Mouse (Mus musculus): ENCODE measurements around the gene Pdlim7.

The Pdlim7 gene

DNA sequence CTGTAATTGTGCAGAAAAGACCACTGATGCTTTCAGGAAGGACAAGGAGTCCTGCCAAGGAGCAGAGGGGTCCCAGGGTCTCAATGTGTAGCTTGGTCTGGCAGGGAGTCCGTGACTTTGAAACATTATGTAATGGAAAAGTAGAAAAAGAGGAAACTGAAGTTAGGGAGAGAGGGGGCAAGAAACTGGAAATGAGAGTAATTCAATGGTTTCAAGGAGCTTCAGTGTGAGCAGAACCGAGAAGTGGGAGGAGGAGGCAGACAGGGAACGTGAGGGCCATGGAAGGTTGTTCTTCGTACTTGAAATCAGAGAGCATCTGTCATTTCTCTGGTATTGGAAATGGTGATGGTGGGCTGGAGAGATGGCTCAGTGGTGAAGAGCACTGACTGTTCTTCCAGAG, 6.1 kb upstream of the Pdlim7 start:
- in situ Hi-C loops (cut with MboI, MseI): no loop called here

DNA sequence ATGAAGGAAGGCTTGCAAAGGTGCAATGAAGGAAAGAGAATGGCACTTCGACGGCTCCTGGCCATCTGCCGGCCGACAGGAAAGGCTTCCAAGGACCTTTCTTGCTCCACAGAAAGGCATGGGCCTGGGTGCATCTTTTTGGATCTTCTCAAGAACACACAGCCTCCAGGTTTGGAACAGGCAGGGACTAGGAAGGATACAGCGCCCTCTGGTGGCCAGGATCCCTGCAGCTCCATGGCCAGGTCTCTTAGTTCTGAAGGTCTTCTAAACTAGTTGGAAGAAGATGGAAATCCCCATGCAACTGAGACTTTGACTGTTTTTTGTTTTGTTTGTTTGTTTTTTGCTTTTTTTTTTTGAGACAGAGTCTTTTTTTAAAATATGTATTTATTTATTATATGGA, 3.5 kb upstream of the Pdlim7 start:
- in situ Hi-C loops (cut with MboI, MseI): no loop called here

DNA sequence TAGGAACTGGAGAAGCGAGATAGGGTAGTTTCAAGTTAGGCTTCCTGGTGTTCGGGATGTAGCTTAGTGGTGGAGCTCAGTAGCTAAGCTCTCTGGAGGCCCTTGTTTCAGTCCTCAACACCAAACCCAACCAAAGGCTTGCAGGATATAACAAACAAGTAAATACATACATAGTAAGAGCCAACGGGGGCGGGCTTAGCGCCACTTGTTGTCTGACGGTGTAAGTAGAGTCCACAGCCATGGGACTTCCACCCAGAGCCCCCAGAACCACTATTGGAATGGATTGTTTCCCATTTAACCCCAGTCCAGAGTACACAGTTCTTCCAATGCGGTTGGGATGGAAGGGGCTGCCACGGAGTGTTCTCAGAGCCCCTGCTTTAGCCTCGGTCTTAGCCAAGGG, 352 bp upstream of the Pdlim7 start:
- in situ Hi-C loops (cut with MboI, MseI): loop anchor here (5.0 kb wide), 2 partner anchors 37 to 107 kb away; no protein-coding TSS in a partner anchor

DNA sequence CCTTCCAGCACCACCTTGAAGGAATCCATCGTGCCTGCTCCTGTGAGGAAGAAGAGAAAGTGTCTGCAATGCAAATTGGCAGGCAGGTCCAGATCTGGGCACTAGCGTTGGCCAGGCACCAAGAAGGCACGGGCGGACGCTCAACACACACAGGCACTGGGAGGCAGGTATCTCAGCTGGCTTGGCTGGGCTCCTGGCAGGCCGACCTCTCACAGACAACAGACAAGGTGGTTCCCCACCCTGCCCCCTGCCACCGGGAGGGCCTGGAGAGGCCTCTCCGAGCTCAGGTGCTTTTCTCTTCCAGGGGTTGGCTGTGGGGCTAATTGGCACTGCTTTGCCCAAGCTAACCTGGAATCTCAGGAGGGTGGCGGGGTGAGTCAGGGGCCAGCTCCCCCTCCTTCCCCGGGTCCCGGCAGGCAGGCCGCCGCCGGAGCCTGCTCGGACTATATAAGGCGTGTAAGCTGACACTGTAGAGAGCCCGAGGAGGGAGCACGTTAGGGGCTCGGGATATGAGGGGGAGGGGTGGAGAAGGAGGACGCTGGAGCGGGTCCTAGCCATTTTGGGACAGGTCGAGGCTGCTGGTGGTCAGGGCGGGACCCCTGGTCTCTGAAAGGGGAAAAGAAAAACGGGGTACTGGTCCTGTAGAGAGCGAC, 971 bp downstream of the Pdlim7 start:
- in situ Hi-C loops (cut with MboI, MseI): loop anchor here (5.0 kb wide), 2 partner anchors 35 to 105 kb away; no protein-coding TSS in a partner anchor

DNA sequence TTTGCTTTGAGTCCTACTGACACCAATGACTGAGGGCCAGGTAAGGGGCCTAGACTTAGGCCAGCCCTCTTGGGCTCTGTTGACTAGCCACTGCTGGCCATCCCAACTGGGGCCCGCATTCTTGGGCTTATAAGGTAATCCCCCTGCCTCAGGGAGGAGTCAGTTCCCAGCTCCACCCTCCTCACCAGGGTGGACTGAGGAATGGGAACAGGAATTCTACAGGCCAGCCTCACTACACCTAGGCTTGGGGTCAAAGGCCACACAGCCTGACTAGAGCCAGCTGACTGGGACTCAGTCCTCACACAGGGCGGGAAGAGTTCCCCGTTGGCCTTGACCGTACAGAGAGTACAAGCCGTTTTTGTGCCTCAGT, 2.0 kb downstream of the Pdlim7 start:
- in situ Hi-C loops (cut with MboI, MseI): loop anchor here (5.0 kb wide), 2 partner anchors 34 to 104 kb away; no protein-coding TSS in a partner anchor

DNA sequence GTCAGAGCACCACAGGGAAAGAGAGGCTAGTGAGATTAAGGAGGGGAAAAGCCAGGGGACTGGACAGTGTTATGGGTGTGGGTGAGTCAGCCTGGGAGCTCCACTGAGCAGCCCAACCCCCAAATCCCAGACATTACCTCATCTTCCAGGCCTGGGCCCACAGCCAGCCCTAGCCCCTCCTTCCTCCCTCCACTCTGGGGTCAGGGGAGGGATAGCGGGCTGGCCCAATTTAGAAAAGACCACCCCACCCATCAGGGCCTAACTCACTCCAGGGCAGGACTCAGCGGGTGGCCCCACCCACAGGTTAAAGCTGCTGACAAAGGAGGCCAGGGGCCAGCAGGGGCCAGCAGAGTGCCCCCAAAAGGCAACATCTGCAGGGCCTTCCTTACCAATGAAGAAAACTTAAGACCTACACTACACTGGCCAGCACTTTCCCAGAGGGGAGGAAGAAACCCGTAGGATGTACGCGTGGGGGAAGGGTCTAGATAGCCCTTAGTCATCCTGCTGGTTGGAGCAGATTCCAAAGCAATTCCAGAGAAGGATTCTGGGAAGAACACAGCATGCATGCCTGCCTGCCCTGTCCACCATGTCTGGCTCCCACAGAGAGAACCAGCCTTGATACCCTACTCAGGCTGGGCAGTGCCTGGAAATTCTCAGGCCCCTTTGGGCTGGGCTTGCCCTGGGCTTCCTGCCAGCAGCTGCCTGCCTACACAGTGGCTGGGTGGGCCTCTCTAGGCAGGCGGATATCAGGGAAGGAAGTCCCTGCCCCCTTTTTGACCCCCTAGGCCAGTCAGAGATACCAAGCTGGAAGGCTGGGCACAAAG, 2.6 kb downstream of the Pdlim7 start:
- in situ Hi-C loops (cut with MboI, MseI): loop anchor here (5.0 kb wide), 2 partner anchors 34 to 104 kb away; no protein-coding TSS in a partner anchor

DNA sequence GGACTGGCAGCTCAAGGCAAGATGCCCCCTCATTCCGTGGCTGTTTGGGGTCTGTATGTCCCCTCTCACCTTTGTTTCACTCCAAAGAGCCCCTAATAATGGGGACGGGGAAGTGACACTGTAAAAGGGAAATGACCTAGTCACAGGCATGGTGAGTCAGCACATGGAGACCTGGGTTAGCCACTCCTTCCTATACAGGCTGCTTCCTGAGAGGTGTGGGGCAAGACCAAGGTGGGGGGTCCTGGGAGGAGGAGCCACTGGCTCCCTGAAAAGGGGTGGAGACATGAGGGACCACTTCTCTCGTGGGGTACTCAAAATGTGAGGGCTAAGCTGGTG, 3.2 kb downstream of the Pdlim7 start:
- in situ Hi-C loops (cut with MboI, MseI): loop anchor here (5.0 kb wide), 2 partner anchors 33 to 103 kb away; no protein-coding TSS in a partner anchor

DNA sequence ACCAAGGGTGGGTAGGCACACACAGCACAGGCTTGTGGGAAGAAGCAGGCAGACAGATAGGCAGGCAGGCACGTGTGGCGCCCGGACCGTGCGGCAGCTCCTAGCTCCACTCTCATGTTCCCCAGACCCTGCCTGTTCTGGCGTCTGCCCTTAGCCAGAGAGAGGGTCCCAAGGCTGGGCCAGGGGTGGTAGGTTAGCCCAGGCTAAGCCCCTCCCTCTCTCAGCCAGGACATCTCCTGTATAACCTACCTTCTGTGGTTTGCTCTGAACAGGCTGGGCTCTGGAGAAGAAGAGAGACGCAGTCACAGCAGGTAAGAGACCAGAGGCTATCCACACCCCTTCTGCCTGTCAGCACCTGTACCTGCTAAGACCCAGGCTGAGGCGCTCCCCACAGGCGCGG, 4.9 kb downstream of the Pdlim7 start:
- in situ Hi-C loops (cut with MboI, MseI): no loop called here

DNA sequence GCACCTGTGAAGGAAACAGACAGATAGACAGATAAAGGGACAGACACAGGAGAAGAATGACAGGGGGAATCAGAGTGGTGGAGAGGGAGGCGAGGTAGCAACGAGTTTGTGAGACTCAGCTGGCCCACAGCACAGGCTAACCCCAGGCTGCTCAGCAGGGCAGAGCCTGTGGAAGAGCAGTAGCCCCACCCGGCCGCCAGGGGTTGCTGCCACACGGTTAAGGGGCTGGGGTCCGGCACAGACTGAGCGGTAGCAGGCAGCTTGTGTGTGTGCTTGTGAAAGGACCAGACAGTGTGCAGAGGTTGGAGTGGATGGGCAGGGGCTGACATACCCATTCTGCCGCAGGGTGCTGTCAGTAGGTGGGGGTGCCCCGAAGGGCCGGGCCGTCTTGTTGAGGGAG, 5.6 kb downstream of the Pdlim7 start:
- in situ Hi-C loops (cut with MboI, MseI): no loop called here

DNA sequence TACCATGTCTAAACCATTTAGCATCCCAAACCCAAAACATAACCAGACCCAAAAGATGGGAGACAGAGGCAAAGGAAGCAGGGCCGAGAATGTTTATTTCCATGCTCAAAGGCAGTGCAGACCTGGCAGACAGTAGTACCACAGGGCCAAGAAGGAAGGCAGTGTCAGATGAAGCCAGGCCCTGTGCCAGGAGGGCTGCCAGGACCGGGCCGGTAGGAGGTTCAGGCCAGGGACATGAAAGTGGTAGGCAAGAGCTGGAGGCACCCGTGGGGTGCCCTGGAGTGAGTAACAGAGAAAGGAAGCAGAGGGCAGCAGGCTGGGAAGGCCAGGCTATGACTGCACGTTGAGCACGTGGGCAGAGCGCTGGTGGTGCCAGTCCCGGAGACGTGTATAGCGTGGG, 6.8 kb downstream of the Pdlim7 start:
- in situ Hi-C loops (cut with MboI, MseI): no loop called here

DNA sequence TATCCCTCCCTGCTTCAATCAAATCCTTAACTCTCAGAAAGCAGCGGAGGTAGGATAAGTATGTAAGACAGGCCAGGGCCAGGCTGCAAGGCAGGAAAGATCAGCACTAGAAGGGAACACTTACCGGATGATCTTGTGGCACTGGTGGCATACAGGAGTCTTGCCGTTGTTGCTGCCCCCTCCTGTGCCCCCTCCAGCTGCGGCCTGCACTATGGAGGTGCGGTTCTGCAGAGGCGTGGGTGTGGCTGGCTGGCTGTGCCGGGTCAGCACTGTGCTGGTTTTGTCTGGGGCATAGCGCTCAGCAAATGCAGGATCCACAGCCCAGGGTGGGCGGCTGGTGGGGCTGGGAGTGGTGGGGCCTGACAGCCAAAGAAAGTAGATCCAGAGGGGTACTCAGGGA, 7.7 kb downstream of the Pdlim7 start:
- in situ Hi-C loops (cut with MboI, MseI): no loop called here

DNA sequence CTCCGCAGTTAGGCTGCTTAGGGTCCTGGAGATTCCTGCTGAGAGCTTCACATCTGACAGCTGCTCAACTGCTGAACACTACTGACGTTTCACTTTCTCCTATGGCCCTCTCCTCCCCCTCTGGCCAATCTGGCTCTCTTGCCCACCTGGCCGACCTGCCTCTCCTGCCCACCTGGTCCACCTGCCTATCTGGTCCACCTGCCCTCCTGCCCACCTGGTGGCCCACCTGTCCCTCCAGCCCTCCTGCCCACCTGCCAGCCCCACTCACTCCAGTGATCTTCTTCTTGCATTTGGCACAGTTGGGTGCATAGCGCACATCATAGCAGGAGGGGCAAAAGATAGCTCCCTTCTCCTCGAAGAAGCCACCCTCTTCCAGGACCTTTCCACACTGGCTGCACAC, 9.1 kb downstream of the Pdlim7 start:
- in situ Hi-C loops (cut with MboI, MseI): no loop called here

DNA sequence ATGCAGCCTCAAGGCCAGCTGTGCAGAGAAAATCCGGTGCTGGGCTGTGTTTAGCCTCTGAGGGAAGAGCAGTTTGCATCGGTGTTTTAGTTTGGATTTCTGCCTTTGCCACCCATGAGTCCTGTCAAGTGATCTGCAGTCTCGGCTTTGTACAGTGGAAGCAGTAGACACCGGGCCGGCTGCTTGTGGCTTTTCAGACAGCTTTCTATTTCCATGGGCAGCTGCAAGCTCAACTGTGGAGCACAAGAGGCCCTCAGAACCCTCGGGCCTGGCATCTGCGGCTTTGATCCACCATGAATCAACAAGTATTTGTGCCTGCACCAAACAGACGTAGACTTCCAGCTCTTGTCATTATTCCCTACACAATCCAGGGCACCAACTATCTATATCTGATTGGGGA, 11.1 kb downstream of the Pdlim7 start:
- in situ Hi-C loops (cut with MboI, MseI): no loop called here

DNA sequence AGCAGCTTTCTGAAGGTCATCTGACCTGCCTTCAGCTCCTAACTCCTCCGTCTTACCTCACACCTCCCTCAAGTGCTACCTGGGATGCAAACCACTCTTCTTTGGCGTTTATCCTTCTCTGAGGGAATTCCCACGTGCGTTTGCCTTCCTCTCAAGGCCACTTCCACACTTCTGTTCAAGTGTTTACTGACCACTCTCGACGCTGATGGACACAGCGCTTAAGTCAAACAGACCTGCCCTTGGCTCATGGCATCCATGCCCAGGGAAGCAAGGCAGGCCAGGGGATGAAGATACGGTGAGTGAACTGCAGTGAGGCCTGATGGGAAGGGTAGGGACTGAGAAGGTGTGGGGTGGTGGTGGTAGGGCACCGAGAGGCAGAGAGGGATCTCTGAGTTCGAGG, 12.9 kb downstream of the Pdlim7 start:
- in situ Hi-C loops (cut with MboI, MseI): no loop called here

DNA sequence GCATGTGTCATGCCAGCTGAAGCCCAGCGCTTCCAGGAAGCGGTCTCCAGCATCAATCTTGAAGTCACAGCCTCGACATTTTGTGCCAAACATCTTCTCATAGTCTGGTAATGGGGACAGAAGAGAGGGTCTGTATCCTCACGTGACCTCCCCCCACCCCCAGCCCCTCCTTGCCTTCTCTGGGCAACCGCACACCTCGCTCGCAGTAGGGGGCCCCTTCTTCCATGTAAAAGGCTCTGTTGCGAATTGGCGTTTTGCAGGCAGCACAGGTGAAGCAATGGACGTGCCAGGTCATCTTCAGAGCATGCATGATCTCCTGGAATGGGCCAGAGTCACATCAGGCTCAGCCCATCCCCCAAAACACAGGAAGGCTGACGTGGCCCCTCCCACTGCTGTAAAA, 14.6 kb downstream of the Pdlim7 start:
- in situ Hi-C loops (cut with MboI, MseI): no loop called here

DNA sequence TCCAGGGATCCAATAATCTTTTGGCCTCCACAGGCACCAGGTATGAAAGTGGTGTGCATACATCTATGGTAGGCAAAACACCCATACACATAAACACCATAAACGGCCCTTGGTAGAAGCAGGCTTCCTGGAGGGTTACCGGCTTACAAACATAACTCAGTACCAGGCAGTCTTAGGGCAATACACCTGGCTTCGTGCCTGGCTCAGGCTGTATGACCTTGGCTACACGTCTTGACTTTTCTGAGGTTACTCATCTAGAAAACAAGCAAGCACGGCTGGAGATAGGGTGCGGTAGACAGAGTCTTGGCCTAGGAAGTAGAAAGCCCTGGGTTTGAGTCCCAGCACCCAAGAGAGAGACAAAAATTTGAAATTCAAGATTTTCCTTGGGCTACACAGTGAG, 16.8 kb downstream of the Pdlim7 start:
- in situ Hi-C loops (cut with MboI, MseI): no loop called here

DNA sequence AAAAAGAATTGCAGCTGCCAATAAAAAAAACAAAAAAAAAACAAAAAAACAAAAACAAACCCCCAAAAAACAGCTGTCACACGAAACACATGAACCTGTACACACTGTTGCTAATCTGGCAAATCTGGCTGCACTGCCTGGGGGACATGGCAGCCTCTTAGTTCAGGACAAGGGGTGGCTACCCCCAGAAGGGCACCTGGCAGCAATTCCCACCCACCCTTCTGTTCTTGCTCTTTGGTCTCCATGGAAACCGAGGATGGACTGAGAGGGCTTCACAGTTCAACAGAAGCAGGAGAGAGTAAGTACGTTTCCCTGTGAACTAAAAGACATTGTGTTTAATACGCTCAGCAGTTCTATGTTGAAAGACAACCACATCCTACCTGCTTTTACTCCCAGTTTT, 17.8 kb downstream of the Pdlim7 start:
- in situ Hi-C loops (cut with MboI, MseI): no loop called here

DNA sequence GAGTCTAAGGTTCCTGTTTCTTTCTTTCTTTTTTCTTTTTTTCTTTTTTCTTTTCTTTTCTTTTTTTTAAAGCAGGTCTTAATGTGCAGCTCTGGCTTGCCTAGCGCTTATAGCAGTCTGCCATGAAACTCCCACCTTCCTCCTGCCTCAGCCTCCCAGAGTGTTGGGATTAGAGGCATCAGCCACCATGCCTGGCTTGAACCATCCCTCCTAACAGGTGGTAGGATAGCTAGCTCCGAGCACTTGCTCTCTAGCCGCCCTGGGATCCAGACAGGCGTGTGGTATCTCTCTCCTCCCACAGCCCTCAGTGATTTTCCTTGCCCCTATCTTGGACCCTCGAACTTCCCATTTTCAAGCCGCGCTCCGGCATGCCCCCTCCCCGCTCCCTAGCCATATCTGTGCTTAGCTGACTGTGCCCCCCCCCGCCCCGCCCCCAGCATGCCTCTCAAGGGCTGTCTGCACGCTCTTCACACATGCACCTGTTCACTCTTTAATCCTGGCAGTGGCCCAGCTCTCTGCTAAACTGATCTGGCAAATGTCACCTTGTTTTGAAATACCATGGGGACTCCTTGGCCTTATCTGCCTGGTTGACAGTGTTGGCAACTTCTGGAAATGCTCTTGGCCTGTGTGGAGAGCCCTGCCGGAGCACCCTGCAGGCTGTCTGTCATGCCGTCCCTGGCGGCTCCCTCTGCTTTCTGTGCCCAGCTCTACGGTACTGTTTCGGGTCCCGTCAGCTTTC, 18.4 kb downstream of the Pdlim7 start:
- in situ Hi-C loops (cut with MboI, MseI): no loop called here

DNA sequence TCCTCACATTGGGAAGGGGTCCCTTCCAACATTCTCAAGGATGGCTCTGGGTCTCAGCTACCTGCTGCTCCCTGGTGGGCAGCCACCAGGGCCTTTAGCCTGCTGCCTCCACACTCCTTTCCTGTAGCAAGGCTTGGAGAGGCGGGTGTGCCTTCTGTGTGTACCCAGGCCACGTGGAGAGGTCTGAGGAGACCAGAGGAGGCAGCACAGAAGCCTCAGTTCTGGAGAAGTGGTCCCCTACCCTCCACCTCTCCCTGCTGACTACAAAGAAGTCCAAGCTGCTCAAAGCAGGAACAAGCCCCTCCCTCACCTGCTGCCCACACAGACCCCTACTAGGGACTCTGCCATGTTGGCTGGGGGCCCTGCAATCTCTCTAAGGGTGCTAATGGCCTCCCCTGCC, 19.2 kb downstream of the Pdlim7 start:
- in situ Hi-C loops (cut with MboI, MseI): no loop called here

DNA sequence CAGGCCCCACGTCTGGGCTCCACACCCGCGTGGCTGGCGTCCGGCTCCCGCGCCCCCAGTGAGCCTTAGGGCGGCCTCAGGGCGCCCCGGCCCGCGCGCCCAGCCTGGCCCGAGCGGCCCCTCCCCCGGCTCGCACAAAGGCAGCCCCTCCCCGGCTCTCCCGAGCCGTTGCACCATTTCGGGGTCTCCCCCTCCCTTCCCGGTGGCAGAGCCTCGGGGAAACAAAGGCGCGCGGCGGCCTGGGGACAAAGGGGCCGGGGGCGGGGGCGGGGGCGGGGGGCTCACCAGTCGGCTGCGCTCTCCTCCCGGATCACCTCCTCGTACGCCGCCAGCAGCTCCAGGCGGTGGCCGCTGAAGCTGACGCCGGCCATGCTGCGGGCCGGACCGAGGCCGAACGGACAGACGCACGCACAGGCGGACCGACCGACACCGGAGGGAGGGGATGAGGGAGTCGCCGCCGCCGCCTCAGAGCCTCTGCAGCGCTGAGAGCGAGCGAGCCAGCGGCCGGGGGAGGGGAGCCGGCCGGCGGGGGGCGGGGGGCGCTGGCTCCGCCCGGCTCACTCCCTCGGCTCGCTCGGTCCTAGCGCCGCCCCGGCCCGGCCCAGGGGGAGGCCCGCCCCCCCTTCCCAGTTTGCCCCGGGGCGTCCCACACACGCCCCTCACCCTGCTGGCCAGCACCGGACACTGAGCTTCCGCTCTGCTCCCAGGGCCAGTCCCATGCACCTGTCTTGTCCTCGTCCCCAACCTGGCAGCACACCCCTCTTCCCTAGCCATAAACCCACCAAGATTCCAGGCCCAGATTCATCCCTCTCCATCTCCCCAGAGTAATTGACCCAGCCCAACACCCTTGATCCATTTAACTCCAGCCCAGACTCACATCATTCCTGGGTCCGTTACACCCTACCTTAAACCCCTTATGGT, 25.6 kb downstream of the Pdlim7 start, which contains the start of gene Dbn1:
Gene Dbn1 (minus strand): TSS at position 534 of the 921 bp plus-strand sequence.
- in situ Hi-C loops (cut with MboI, MseI): no loop called here

DNA sequence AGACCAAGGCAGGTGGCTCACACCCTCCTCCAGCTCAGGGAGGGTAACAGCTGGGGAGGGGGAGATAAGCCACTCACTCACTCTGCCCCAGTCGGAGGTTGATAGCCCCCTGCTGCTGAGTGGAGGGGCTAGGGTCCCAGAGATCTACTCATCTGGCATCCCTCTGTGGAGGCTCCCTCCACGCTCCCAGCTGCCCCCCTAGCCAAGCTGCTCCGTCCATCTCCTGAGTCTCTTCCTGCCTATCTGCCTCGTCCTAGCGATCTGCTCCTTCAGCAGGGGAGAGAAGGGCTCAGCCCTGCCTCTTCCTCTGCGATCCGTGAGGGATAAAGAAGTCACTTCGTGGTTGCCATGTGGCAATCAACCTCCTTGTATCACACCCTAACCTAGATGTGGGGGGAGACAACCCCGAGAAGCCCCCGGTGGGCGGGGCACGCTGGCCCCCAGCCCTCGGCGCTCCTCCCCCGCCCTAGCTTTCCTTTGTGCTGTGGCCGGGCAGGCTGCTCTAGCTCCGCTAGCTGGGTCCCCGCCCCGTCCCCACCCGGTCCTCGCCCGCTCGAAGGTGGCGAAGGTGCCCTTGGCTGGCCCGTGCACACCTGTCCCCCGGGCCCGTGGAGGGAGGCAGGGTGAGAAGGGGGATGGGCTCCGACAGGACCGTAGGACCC, 26.4 kb downstream of the Pdlim7 start:
- in situ Hi-C loops (cut with MboI, MseI): no loop called here
